Mouse (Mus musculus): ENCODE measurements around the gene Slc25a20. TPM values are rescaled to one million over a fixed set of nuclear protein-coding genes. Genes with fewer than 3 reads are reported as not detected.
"Not testable (repeated sequence)": the region's sequence is repeated elsewhere in the genome, so short reads cannot be mapped to it uniquely, and the experiment has no call there.

The Slc25a20 gene
- 4.2 TPM in 1 of 2 replicates, not detected in the other for total RNA-seq (2015; ENCODE audit: low replicate concordance)
- total RNA-seq (2017; ENCODE audit: low replicate concordance): 2.0 and 6.9 TPM in 2 replicates

- peak; percentile 99 for ATAC-seq (replicated peaks; ENCODE audit: low FRiP score, poor library complexity, severe bottlenecking)
These were observed at the start of gene Slc25a20 for GRCm38 (mm10) chr9:108661677-108662612. TSS of gene Slc25a20 (plus strand) at chr9:108662088.

- no peak for ATAC-seq (replicated peaks; ENCODE audit: low FRiP score, poor library complexity, severe bottlenecking)
These were observed 44.6 kb upstream of the Slc25a20 start for GRCm38 (mm10) chr9:108617301-108617700.

- no peak for ATAC-seq (replicated peaks; ENCODE audit: low FRiP score, poor library complexity, severe bottlenecking)
These were observed 35.4 kb upstream of the Slc25a20 start for GRCm38 (mm10) chr9:108626498-108626897.

- ATAC-seq (replicated peaks; ENCODE audit: low FRiP score, poor library complexity, severe bottlenecking): no peak
These were observed 33.7 kb upstream of the Slc25a20 start for GRCm38 (mm10) chr9:108628141-108628540.

- ATAC-seq (replicated peaks; ENCODE audit: low FRiP score, poor library complexity, severe bottlenecking): no peak
These were observed 31.2 kb upstream of the Slc25a20 start for GRCm38 (mm10) chr9:108630683-108631082.

GRCm38 (mm10) chr9:108631631-108632256 lies 30.1 kb upstream of the Slc25a20 start:
- ATAC-seq (replicated peaks; ENCODE audit: low FRiP score, poor library complexity, severe bottlenecking): no peak

- peak; percentile 72 for ATAC-seq (replicated peaks; ENCODE audit: low FRiP score, poor library complexity, severe bottlenecking)
These were observed 29.5 kb upstream of the Slc25a20 start for GRCm38 (mm10) chr9:108632375-108632774.

GRCm38 (mm10) chr9:108633846-108634245 lies 28.0 kb upstream of the Slc25a20 start:
- no peak for ATAC-seq (replicated peaks; ENCODE audit: low FRiP score, poor library complexity, severe bottlenecking)

- peak; percentile 53 for ATAC-seq (replicated peaks; ENCODE audit: low FRiP score, poor library complexity, severe bottlenecking)
These were observed 26.5 kb upstream of the Slc25a20 start for GRCm38 (mm10) chr9:108635415-108635814.

- ATAC-seq (replicated peaks; ENCODE audit: low FRiP score, poor library complexity, severe bottlenecking): no peak
These were observed 22.1 kb upstream of the Slc25a20 start for GRCm38 (mm10) chr9:108639825-108640224.

GRCm38 (mm10) chr9:108648166-108648565 lies 13.7 kb upstream of the Slc25a20 start:
- peak; percentile 46; the same call in 1 of the 2 replicates for ATAC-seq (replicated peaks; ENCODE audit: low FRiP score, poor library complexity, severe bottlenecking)

GRCm38 (mm10) chr9:108648611-108649560 lies 13.0 kb upstream of the Slc25a20 start, which contains the start of gene Arih2:
TSS of gene Arih2 (minus strand) at chr9:108649386.
- peak; percentile 97 for ATAC-seq (replicated peaks; ENCODE audit: low FRiP score, poor library complexity, severe bottlenecking)

- ATAC-seq (replicated peaks; ENCODE audit: low FRiP score, poor library complexity, severe bottlenecking): no peak; the same call in 1 of the 2 replicates
These were observed 12.1 kb upstream of the Slc25a20 start for GRCm38 (mm10) chr9:108649561-108650440.

GRCm38 (mm10) chr9:108654566-108655464 lies 7.1 kb upstream of the Slc25a20 start:
- ATAC-seq (replicated peaks; ENCODE audit: low FRiP score, poor library complexity, severe bottlenecking): peak; percentile 85

GRCm38 (mm10) chr9:108655865-108656264 lies 6.0 kb upstream of the Slc25a20 start:
- not testable (repeated sequence) for ATAC-seq (replicated peaks; ENCODE audit: low FRiP score, poor library complexity, severe bottlenecking)

- ATAC-seq (replicated peaks; ENCODE audit: low FRiP score, poor library complexity, severe bottlenecking): no peak
These were observed 772 bp downstream of the Slc25a20 start for GRCm38 (mm10) chr9:108662660-108663059.

- ATAC-seq (replicated peaks; ENCODE audit: low FRiP score, poor library complexity, severe bottlenecking): peak; percentile 57; the same call in 1 of the 2 replicates
These were observed 8.0 kb downstream of the Slc25a20 start for GRCm38 (mm10) chr9:108669875-108670274.
